23 mouse cellular contexts compared by ENCODE assay signal in genomic region chr12:66393153-66393552, GRCm38 (mm10).
DNase-seq lines count a peak whose midpoint lies in the region; ATAC-seq lines count a peak whose summit lies in the region.
"Had no signal": no experiment of that assay in that cellular context is flagged by ENCODE, and none has a peak within 500 bp of the region (broad histone marks: within the 10 kb centered on the region; RNA-seq: fewer than 3 reads in every experiment).

No protein-coding gene starts in this region.

- H3K9ac ChIP-seq in embryonic facial prominence, embryonic 11.5 days (replicated peaks; ENCODE audit: low read length): no peak overlapping the region
- no peak overlapping the region for H3K9ac ChIP-seq in neural tube, embryonic 11.5 days (ENCODE audit: low read length)
- H3K9ac ChIP-seq in neural tube, embryonic 15.5 days (replicated peaks): no peak overlapping the region
- H3K9ac ChIP-seq in forebrain, embryonic 14.5 days (ENCODE audit: low read length): no peak overlapping the region
- H3K9ac ChIP-seq: embryonic facial prominence, embryonic 12.5 days; forebrain, embryonic 12.5 days; forebrain, postnatal 0 days; heart, embryonic 12.5 days; hindbrain, embryonic 12.5 days had no signal

- peak; percentile 33 for DNase-seq in embryonic facial prominence, embryonic 11.5 days (ENCODE audit: low spot score)
- no peak for DNase-seq in embryonic facial prominence, embryonic 10.5 days (ENCODE audit: low spot score)
- DNase-seq in neural tube, embryonic 11.5 days (ENCODE audit: low spot score): peak; percentile 20
- peak; percentile 54 for DNase-seq in mesoderm, embryonic 11.5 days (ENCODE audit: low read depth, low spot score)
- DNase-seq in forebrain, embryonic 14.5 days (ENCODE audit: low spot score): no peak
- DNase-seq in frontal cortex, postnatal 25 days (ENCODE audit: low spot score in 2 of 2): no peak
- DNase-seq: adrenal gland, postnatal 14 days; cerebellum, adult 18-20 months; cerebellum, adult 9-11 months; cerebellum, postnatal 36 days; forebrain, postnatal 0 days; gastrocnemius, adult 2 months; gastrocnemius, postnatal 25 days; heart, postnatal 36 days had no signal

- H3K36me3 ChIP-seq in embryonic facial prominence, embryonic 11.5 days (replicated peaks; ENCODE audit: control insufficient read depth, insufficient read depth, low read depth, low read length): no peaks in the 10 kb centered on the region
- no peaks in the 10 kb centered on the region for H3K36me3 ChIP-seq in embryonic facial prominence, embryonic 10.5 days (replicated peaks)
- H3K36me3 ChIP-seq in neural tube, embryonic 11.5 days (ENCODE audit: control insufficient read depth, insufficient read depth, low read length): no peaks in the 10 kb centered on the region
- H3K36me3 ChIP-seq in neural tube, embryonic 15.5 days: no peaks in the 10 kb centered on the region
- no peaks in the 10 kb centered on the region for H3K36me3 ChIP-seq in forebrain, embryonic 14.5 days (ENCODE audit: control insufficient read depth, insufficient read depth, low read length)
- H3K36me3 ChIP-seq: embryonic facial prominence, embryonic 12.5 days; forebrain, embryonic 12.5 days; heart, embryonic 12.5 days; hindbrain, embryonic 12.5 days had no signal

- no peak overlapping the region for H3K4me3 ChIP-seq in embryonic facial prominence, embryonic 11.5 days (ENCODE audit: low read depth, low read length)
- H3K4me3 ChIP-seq in embryonic facial prominence, embryonic 10.5 days: no peak overlapping the region
- H3K4me3 ChIP-seq in neural tube, embryonic 11.5 days (ENCODE audit: low read depth, low read length): no peak overlapping the region
- H3K4me3 ChIP-seq in neural tube, embryonic 15.5 days (replicated peaks): no peak overlapping the region
- no peak overlapping the region for H3K4me3 ChIP-seq in forebrain, embryonic 14.5 days (ENCODE audit: low read depth, low read length)
- H3K4me3 ChIP-seq: embryonic facial prominence, embryonic 12.5 days; forebrain, embryonic 12.5 days; gastrocnemius, adult 2 months; heart, embryonic 12.5 days; hindbrain, embryonic 12.5 days had no signal

- H3K27ac ChIP-seq in embryonic facial prominence, embryonic 11.5 days (replicated peaks; ENCODE audit: low read depth, low read length): no peak overlapping the region
- H3K27ac ChIP-seq in embryonic facial prominence, embryonic 10.5 days (replicated peaks): no peak overlapping the region
- no peak overlapping the region for H3K27ac ChIP-seq in neural tube, embryonic 11.5 days (ENCODE audit: low read depth, low read length)
- no peak overlapping the region for H3K27ac ChIP-seq in neural tube, embryonic 15.5 days (replicated peaks)
- H3K27ac ChIP-seq in forebrain, embryonic 14.5 days (ENCODE audit: low read depth, low read length): no peak overlapping the region
- H3K27ac ChIP-seq: embryonic facial prominence, embryonic 12.5 days; forebrain, embryonic 12.5 days; gastrocnemius, adult 2 months; hindbrain, embryonic 12.5 days; hindbrain, postnatal 0 days had no signal

- no peaks in the 10 kb centered on the region for H3K4me1 ChIP-seq in embryonic facial prominence, embryonic 11.5 days (ENCODE audit: control insufficient read depth, insufficient read depth, low read length)
- no peaks in the 10 kb centered on the region for H3K4me1 ChIP-seq in embryonic facial prominence, embryonic 10.5 days
- no peaks in the 10 kb centered on the region for H3K4me1 ChIP-seq in neural tube, embryonic 11.5 days (ENCODE audit: control insufficient read depth, insufficient read depth, low read length)
- H3K4me1 ChIP-seq in neural tube, embryonic 15.5 days: no peaks in the 10 kb centered on the region
- no peaks in the 10 kb centered on the region for H3K4me1 ChIP-seq in forebrain, embryonic 14.5 days (ENCODE audit: control insufficient read depth, insufficient read depth, low read length)
- H3K4me1 ChIP-seq: embryonic facial prominence, embryonic 12.5 days; forebrain, embryonic 12.5 days; heart, embryonic 12.5 days; hindbrain, embryonic 12.5 days had no signal

- H3K9me3 ChIP-seq in embryonic facial prominence, embryonic 11.5 days (replicated peaks; ENCODE audit: control insufficient read depth, low read length): no peaks in the 10 kb centered on the region
- no peaks in the 10 kb centered on the region for H3K9me3 ChIP-seq in embryonic facial prominence, embryonic 10.5 days
- H3K9me3 ChIP-seq in neural tube, embryonic 11.5 days (ENCODE audit: control insufficient read depth, low read length): no peaks in the 10 kb centered on the region
- H3K9me3 ChIP-seq in neural tube, embryonic 15.5 days (replicated peaks): no peaks in the 10 kb centered on the region
- no peaks in the 10 kb centered on the region for H3K9me3 ChIP-seq in forebrain, embryonic 14.5 days (replicated peaks; ENCODE audit: control insufficient read depth, low read length)
- H3K9me3 ChIP-seq: embryonic facial prominence, embryonic 12.5 days; forebrain, embryonic 12.5 days; heart, embryonic 12.5 days; hindbrain, embryonic 12.5 days had no signal

- peak; percentile 56; the same call in 1 of the 2 replicates for ATAC-seq in embryonic facial prominence, embryonic 11.5 days (replicated peaks; ENCODE audit: insufficient number of reproducible peaks, low FRiP score, low TSS enrichment, low read depth)
- ATAC-seq in neural tube, embryonic 11.5 days (ENCODE audit: insufficient read depth, low FRiP score, low TSS enrichment): no peak
- ATAC-seq in neural tube, embryonic 15.5 days (ENCODE audit: low FRiP score): no peak
- ATAC-seq in forebrain, embryonic 14.5 days: no peak
- ATAC-seq: activated CD4-positive, CD25-positive, alpha-beta regulatory T cell, adult 4 months; forebrain, postnatal 0 days; hindbrain, postnatal 0 days; Patski had no signal

- 53% methylated on average over 1 of the region's 1 CpGs for WGBS in embryonic facial prominence, embryonic 11.5 days
- WGBS in embryonic facial prominence, embryonic 10.5 days: 83% methylated on average over 1 of the region's 1 CpGs
- 71% methylated on average over 1 of the region's 1 CpGs for WGBS in neural tube, embryonic 11.5 days
- 83% methylated on average over 1 of the region's 1 CpGs for WGBS in neural tube, embryonic 15.5 days
- 79% methylated on average over 1 of the region's 1 CpGs for WGBS in forebrain, embryonic 14.5 days

- H3K27me3 ChIP-seq in embryonic facial prominence, embryonic 11.5 days (ENCODE audit: control insufficient read depth, insufficient read depth, low read length): no peaks in the 10 kb centered on the region
- H3K27me3 ChIP-seq in embryonic facial prominence, embryonic 10.5 days (replicated peaks; ENCODE audit: low read depth, poor library complexity, severe bottlenecking): no peaks in the 10 kb centered on the region
- no peaks in the 10 kb centered on the region for H3K27me3 ChIP-seq in neural tube, embryonic 11.5 days (ENCODE audit: control insufficient read depth, insufficient read depth, low read length)
- H3K27me3 ChIP-seq in neural tube, embryonic 15.5 days (replicated peaks): no peaks in the 10 kb centered on the region
- no peaks in the 10 kb centered on the region for H3K27me3 ChIP-seq in forebrain, embryonic 14.5 days (replicated peaks; ENCODE audit: control insufficient read depth, insufficient read depth, low read length)
- H3K27me3 ChIP-seq: CH12.LX; embryonic facial prominence, embryonic 12.5 days; forebrain, embryonic 12.5 days; heart, embryonic 12.5 days; hindbrain, embryonic 12.5 days; Patski had no signal

- H3K4me2 ChIP-seq in embryonic facial prominence, embryonic 11.5 days (ENCODE audit: low read depth, low read length): no peak overlapping the region
- H3K4me2 ChIP-seq in neural tube, embryonic 11.5 days (ENCODE audit: low read depth): no peak overlapping the region
- no peak overlapping the region for H3K4me2 ChIP-seq in neural tube, embryonic 15.5 days
- H3K4me2 ChIP-seq in forebrain, embryonic 14.5 days (ENCODE audit: low read length): no peak overlapping the region
- H3K4me2 ChIP-seq: embryonic facial prominence, embryonic 12.5 days; forebrain, embryonic 12.5 days; heart, embryonic 12.5 days; hindbrain, embryonic 12.5 days had no signal

Comparison
In these comparisons a context has a peak if more than half of its experiments do, and no peak if none do; other contexts are left out.
1. DNase-seq: peak in embryonic facial prominence, embryonic 11.5 days (single experiment), neural tube, embryonic 11.5 days (single experiment) and mesoderm, embryonic 11.5 days (single experiment); none in embryonic facial prominence, embryonic 10.5 days (single experiment), forebrain, embryonic 14.5 days (single experiment) and frontal cortex, postnatal 25 days (0 of 2).